Mouse (Mus musculus): Measurements from ENCODE around the gene Sbsn.

DNA sequence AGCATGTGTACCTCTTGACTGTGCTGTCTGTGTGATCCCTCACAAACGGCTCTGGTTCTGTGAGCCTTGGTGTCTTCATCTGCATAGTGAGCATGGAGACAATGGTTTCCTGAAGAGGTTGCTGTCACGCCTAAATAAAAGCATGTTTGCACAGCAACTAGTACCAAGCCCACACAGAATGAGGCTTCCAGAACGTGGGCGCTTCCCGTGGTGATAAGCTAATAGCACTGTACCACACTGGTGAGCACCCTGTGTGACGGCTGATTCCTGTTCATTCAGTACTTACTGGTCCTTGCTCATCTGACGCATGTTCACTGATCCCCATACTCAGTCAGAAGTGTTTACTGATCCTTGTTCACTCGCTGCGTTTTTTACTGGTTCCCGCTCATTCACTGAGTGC lies 38.9 kb downstream of the Sbsn start:
- no peak for TF ChIP-seq CTCF (IDR thresholded peaks at IDR 0.05)
- no peak for TF ChIP-seq EP300 (IDR thresholded peaks at IDR 0.05)
